Mouse (Mus musculus) intestine, embryonic 15.5 days (tissue): ENCODE results near the gene Junb. TPM values are rescaled to one million over a fixed set of nuclear protein-coding genes. Genes with fewer than 3 reads are reported as not detected.
A peak's percentile ranks its signal among the peaks of the same experiment; 100 is the strongest.

Experiments
- ATAC-seq: fragments of 200-750 bp; cut with Nextera tagmentation; 2 replicates; pipeline ENCODE4 v1.8.0; 2017; ENCODE audit warnings: moderate TSS enrichment, moderate library complexity
- H3K27ac ChIP-seq: fragments of 300-500 bp; sonication (generic); 2 replicates; pipeline ENCODE4 v1.5.1; 2015; ENCODE audit warnings: mild to moderate bottlenecking, inconsistent platforms
- H3K27me3 ChIP-seq: fragments of 300-500 bp; sonication (generic); replicated peaks from 2 replicates; pipeline ENCODE4 v1.6.1; 2015; ENCODE audit warnings: inconsistent platforms
- H3K36me3 ChIP-seq: fragments of 300-500 bp; sonication (generic); 2 replicates; pipeline ENCODE4 v1.6.1; 2015; ENCODE audit warnings: inconsistent platforms
- H3K4me1 ChIP-seq: fragments of 300-500 bp; sonication (generic); replicated peaks from 2 replicates; pipeline ENCODE4 v1.6.1; 2015; ENCODE audit warnings: inconsistent platforms
- H3K4me2 ChIP-seq: fragments of 300-500 bp; sonication (generic); replicated peaks from 2 replicates; pipeline ENCODE4 v1.6.1; 2015; ENCODE audit warnings: mild to moderate bottlenecking, inconsistent platforms
- H3K4me3 ChIP-seq: fragments of 300-500 bp; sonication (generic); replicated peaks from 2 replicates; pipeline ENCODE4 v1.5.1; 2015; ENCODE audit warnings: inconsistent platforms
- H3K9ac ChIP-seq: fragments of 300-500 bp; sonication (generic); 2 replicates; pipeline ENCODE4 v1.6.1; 2015; ENCODE audit warnings: inconsistent platforms
- H3K9me3 ChIP-seq: fragments of 300-500 bp; sonication (generic); 2 replicates; pipeline ENCODE4 v1.6.1; 2016; ENCODE audit warnings: inconsistent platforms
- WGBS: fragments of 180-500 bp; shearing (Covaris S2); methylation state at CpG from one replicate; pipeline ENCODE4 v1.1.7; 2015; 5-methylcytosine and 5-hydroxymethylcytosine counted together
- polyA plus RNA-seq: library from polyadenylated mRNA; unstranded; fragments of >200 nt; fragmentation: Nextera tagmentation; extraction: Ambion mirVana; gene quantifications from 2 replicates; pipeline ENCODE4 v1.2.1, GENCODE M21; 2015

Gene Junb
- polyA plus RNA-seq, result 28.4 and 30.7 TPM in 2 replicates

- peak within 1 kb of the TSS; percentile 67 for H3K9ac ChIP-seq
- ATAC-seq, result peak; percentile 67
Observed at GRCm38 (mm10) chr8:84978248-84978940, at the start of gene Junb. Gene Junb, minus strand, starts transcription at chr8:84978718.

GRCm38 (mm10) chr8:85027922-85028321, 49.4 kb upstream of the Junb start:
- Histone ChIP-seq H3K27me3 (no peaks in the 10 kb centered on the region), H3K4me1 (peaks cover 30% of the 10 kb centered on the region), H3K27ac (no peak overlapping the region), H3K4me2 (peak overlapping the region; percentile 82), H3K36me3 (peaks cover 20% of the 10 kb centered on the region; the same call in 1 of the 2 replicates), H3K9ac (peak overlapping the region; percentile 99), H3K4me3 (peak overlapping the region; percentile 95), H3K9me3 (no peaks in the 10 kb centered on the region)
- WGBS, result 19% methylated on average over 2 of the region's 2 CpGs
- no peak for ATAC-seq

More at GRCm38 (mm10) chr8:84978248-84978940, at the start of gene Junb:
- under 1% methylated on average over 63 of the region's 63 CpGs for WGBS
- H3K4me2 ChIP-seq, result peak within 1 kb of the TSS; percentile 89
- peak within 1 kb of the TSS; percentile 58 for H3K4me3 ChIP-seq
- peak within 1 kb of the TSS; percentile 90 for H3K27ac ChIP-seq
- no peaks in the 10 kb centered on the region for H3K27me3 ChIP-seq
- H3K9me3 ChIP-seq, result no peaks in the 10 kb centered on the region
- peaks cover 63% of the 10 kb centered on the region for H3K4me1 ChIP-seq
- H3K36me3 ChIP-seq, result 0 out of 2 replicates have a peak, but pooled peaks cover under 1% of the 10 kb centered on the region

- peaks cover 20% of the 10 kb centered on the region; the same call in 1 of the 2 replicates for H3K36me3 ChIP-seq
- peak overlapping the region; percentile 92 for H3K27ac ChIP-seq
- no peak for ATAC-seq
- peak overlapping the region; percentile 99 for H3K9ac ChIP-seq
- under 1% methylated on average over 13 of the region's 13 CpGs for WGBS
- no peaks in the 10 kb centered on the region for H3K9me3 ChIP-seq
- H3K4me3 ChIP-seq, result peak overlapping the region; percentile 95
- H3K27me3 ChIP-seq, result no peaks in the 10 kb centered on the region
- peak overlapping the region; percentile 82 for H3K4me2 ChIP-seq
- H3K4me1 ChIP-seq, result peaks cover 30% of the 10 kb centered on the region
Observed at GRCm38 (mm10) chr8:85027516-85027855, 49.0 kb upstream of the Junb start.

GRCm38 (mm10) chr8:85026670-85027515, 48.4 kb upstream of the Junb start, which contains the start of gene Trir:
Gene Trir, plus strand, starts transcription at chr8:85026823.
- WGBS, result under 1% methylated on average over 75 of the region's 75 CpGs
- no peaks in the 10 kb centered on the region for H3K27me3 ChIP-seq
- H3K4me2 ChIP-seq, result peak within 1 kb of the TSS; percentile 82
- no peaks in the 10 kb centered on the region for H3K9me3 ChIP-seq
- H3K4me3 ChIP-seq, result peak within 1 kb of the TSS; percentile 95
- peak within 1 kb of the TSS; percentile 92 for H3K27ac ChIP-seq
- peaks cover 20% of the 10 kb centered on the region; the same call in 1 of the 2 replicates for H3K36me3 ChIP-seq
- H3K4me1 ChIP-seq, result peaks cover 30% of the 10 kb centered on the region
- H3K9ac ChIP-seq, result peak within 1 kb of the TSS; percentile 99
- peak; percentile 85 for ATAC-seq

GRCm38 (mm10) chr8:85025098-85025932, 46.8 kb upstream of the Junb start, which contains the start of gene Asna1:
Gene Asna1, minus strand, starts transcription at chr8:85025281.
- peaks cover 30% of the 10 kb centered on the region for H3K4me1 ChIP-seq
- H3K9me3 ChIP-seq, result no peaks in the 10 kb centered on the region
- peak within 1 kb of the TSS; percentile 74 for H3K27ac ChIP-seq
- H3K9ac ChIP-seq, result peak within 1 kb of the TSS; percentile 68
- peak within 1 kb of the TSS; percentile 80 for H3K4me3 ChIP-seq
- H3K36me3 ChIP-seq, result peaks cover 21% of the 10 kb centered on the region; the same call in 1 of the 2 replicates
- ATAC-seq, result peak; percentile 91
- WGBS, result 4% methylated on average over 30 of the region's 30 CpGs
- H3K27me3 ChIP-seq, result no peaks in the 10 kb centered on the region
- peak within 1 kb of the TSS; percentile 82 for H3K4me2 ChIP-seq

GRCm38 (mm10) chr8:85023846-85024245, 45.3 kb upstream of the Junb start:
- 90% methylated on average over 3 of the region's 3 CpGs for WGBS
- Histone ChIP-seq H3K27me3 (no peaks in the 10 kb centered on the region), H3K27ac (no peak overlapping the region), H3K9ac (no peak overlapping the region), H3K4me1 (peaks cover 27% of the 10 kb centered on the region), H3K9me3 (no peaks in the 10 kb centered on the region), H3K36me3 (peaks cover 25% of the 10 kb centered on the region), H3K4me2 (peak overlapping the region; percentile 82), H3K4me3 (peak overlapping the region; percentile 80; the same call in 1 of the 2 replicates)
- ATAC-seq, result no peak

GRCm38 (mm10) chr8:85021514-85022055, 43.1 kb upstream of the Junb start:
- no peaks in the 10 kb centered on the region for H3K27me3 ChIP-seq
- H3K4me3 ChIP-seq, result no peak overlapping the region
- no peaks in the 10 kb centered on the region for H3K9me3 ChIP-seq
- H3K36me3 ChIP-seq, result peaks cover 30% of the 10 kb centered on the region
- 91% methylated on average over 3 of the region's 3 CpGs for WGBS
- H3K27ac ChIP-seq, result no peak overlapping the region
- no peak overlapping the region for H3K4me2 ChIP-seq
- no peak overlapping the region for H3K9ac ChIP-seq
- H3K4me1 ChIP-seq, result peaks cover 17% of the 10 kb centered on the region
- ATAC-seq, result no peak

GRCm38 (mm10) chr8:85017209-85017608, 38.7 kb upstream of the Junb start:
- 56% methylated on average over 5 of the region's 5 CpGs for WGBS
- H3K9me3 ChIP-seq, result no peaks in the 10 kb centered on the region
- H3K4me3 ChIP-seq, result no peak overlapping the region
- peaks cover 13% of the 10 kb centered on the region for H3K27me3 ChIP-seq
- peaks cover 5% of the 10 kb centered on the region; the same call in 1 of the 2 replicates for H3K4me1 ChIP-seq
- H3K4me2 ChIP-seq, result no peak overlapping the region
- no peak overlapping the region for H3K27ac ChIP-seq
- H3K9ac ChIP-seq, result no peak overlapping the region
- ATAC-seq, result no peak
- H3K36me3 ChIP-seq, result peaks cover 21% of the 10 kb centered on the region

GRCm38 (mm10) chr8:85016724-85017123, 38.2 kb upstream of the Junb start:
- peaks cover 5% of the 10 kb centered on the region; the same call in 1 of the 2 replicates for H3K4me1 ChIP-seq
- H3K27ac ChIP-seq, result no peak overlapping the region
- H3K9ac ChIP-seq, result no peak overlapping the region
- H3K4me3 ChIP-seq, result no peak overlapping the region
- WGBS, result 67% methylated on average over 10 of the region's 10 CpGs
- no peak for ATAC-seq
- no peak overlapping the region for H3K4me2 ChIP-seq
- H3K36me3 ChIP-seq, result peaks cover 21% of the 10 kb centered on the region; the same call in 1 of the 2 replicates
- peaks cover 16% of the 10 kb centered on the region for H3K27me3 ChIP-seq
- H3K9me3 ChIP-seq, result no peaks in the 10 kb centered on the region

GRCm38 (mm10) chr8:85014431-85014830, 35.9 kb upstream of the Junb start, which contains the start of gene Best2:
Gene Best2, minus strand, starts transcription at chr8:85014531.
- peaks cover 5% of the 10 kb centered on the region; the same call in 1 of the 2 replicates for H3K4me1 ChIP-seq
- H3K4me2 ChIP-seq, result peak within 1 kb of the TSS; percentile 81
- peak within 1 kb of the TSS; percentile 34 for H3K4me3 ChIP-seq
- H3K9me3 ChIP-seq, result no peaks in the 10 kb centered on the region
- peaks cover 7% of the 10 kb centered on the region; the same call in 1 of the 2 replicates for H3K36me3 ChIP-seq
- 38% methylated on average over 2 of the region's 2 CpGs for WGBS
- peak within 1 kb of the TSS; percentile 34; the same call in 1 of the 2 replicates for H3K9ac ChIP-seq
- no peak within 1 kb of the TSS for H3K27ac ChIP-seq
- H3K27me3 ChIP-seq, result peaks cover 28% of the 10 kb centered on the region
- no peak for ATAC-seq

- WGBS, result 5% methylated on average over 26 of the region's 26 CpGs
- ATAC-seq, result peak; percentile 73; the same call in 1 of the 2 replicates
- peaks cover 5% of the 10 kb centered on the region; the same call in 1 of the 2 replicates for H3K4me1 ChIP-seq
Observed at GRCm38 (mm10) chr8:85013230-85013840, 34.8 kb upstream of the Junb start.

More at GRCm38 (mm10) chr8:85013230-85013840, 34.8 kb upstream of the Junb start:
- Histone ChIP-seq H3K4me3 (peak overlapping the region; percentile 34), H3K27me3 (peaks cover 34% of the 10 kb centered on the region), H3K9ac (peak overlapping the region; percentile 34; the same call in 1 of the 2 replicates), H3K36me3 (0 out of 2 replicates have a peak, but pooled peaks cover 1% of the 10 kb centered on the region), H3K27ac (no peak overlapping the region), H3K4me2 (peak overlapping the region; percentile 81), H3K9me3 (no peaks in the 10 kb centered on the region)
